Mouse (Mus musculus) forebrain, embryonic 16.5 days (tissue): ENCODE results near the gene Tesc. TPM values are rescaled to one million over a fixed set of nuclear protein-coding genes. Genes with fewer than 3 reads are reported as not detected.

Experiments
- ATAC-seq: fragments of 200-750 bp; cut with Nextera tagmentation; 2 replicates; pipeline ENCODE4 v1.8.0; 2017; ENCODE audit warnings: mild to moderate bottlenecking, moderate library complexity
- H3K27ac ChIP-seq: fragments of 300-500 bp; sonication (generic); 2 replicates; pipeline ENCODE4 v1.5.1; 2014; ENCODE audit warnings: low read length, control low read depth
- H3K27me3 ChIP-seq: fragments of 300-500 bp; sonication (generic); replicated peaks from 2 replicates; pipeline ENCODE4 v1.6.1; 2014; ENCODE audit warnings: low read length; ENCODE audit not compliant: control insufficient read depth, insufficient read depth
- H3K36me3 ChIP-seq: fragments of 300-500 bp; sonication (generic); 2 replicates; pipeline ENCODE4 v1.6.1; 2014; ENCODE audit not compliant: control insufficient read depth, insufficient read depth
- H3K4me1 ChIP-seq: fragments of 300-500 bp; sonication (generic); replicated peaks from 2 replicates; pipeline ENCODE4 v1.6.1; 2014; ENCODE audit warnings: low read length; ENCODE audit not compliant: control insufficient read depth, insufficient read depth
- H3K4me2 ChIP-seq: fragments of 300-500 bp; sonication (generic); 2 replicates; pipeline ENCODE4 v1.6.1; 2014; ENCODE audit warnings: mild to moderate bottlenecking, low read length, control low read depth
- H3K4me3 ChIP-seq: fragments of 300-500 bp; sonication (generic); replicated peaks from 2 replicates; pipeline ENCODE4 v1.5.1; 2014; ENCODE audit warnings: mild to moderate bottlenecking, low read length, control low read depth
- H3K9ac ChIP-seq: fragments of 300-500 bp; sonication (generic); replicated peaks from 2 replicates; pipeline ENCODE4 v1.6.1; 2014; ENCODE audit warnings: low read depth, low read length, control low read depth
- H3K9me3 ChIP-seq: fragments of 300-500 bp; sonication (generic); 2 replicates; pipeline ENCODE4 v1.6.1; 2016; ENCODE audit warnings: low read length; ENCODE audit not compliant: control insufficient read depth
- WGBS: fragments of 180-500 bp; shearing (Covaris S2); extraction: QIAGEN DNeasy Blood & Tissue Kit; methylation state at CpG from one replicate; pipeline ENCODE4 v1.1.7; 2014; 5-methylcytosine and 5-hydroxymethylcytosine counted together
- polyA plus RNA-seq: library from polyadenylated mRNA; unstranded; fragments of >200 nt; fragmentation: Nextera tagmentation; extraction: Ambion mirVana; gene quantifications from 2 replicates; pipeline ENCODE4 v1.2.1, GENCODE M21; 2015

Tesc gene
- polyA plus RNA-seq, 1 experiment from 2014 or later: 10.3 TPM

DNA sequence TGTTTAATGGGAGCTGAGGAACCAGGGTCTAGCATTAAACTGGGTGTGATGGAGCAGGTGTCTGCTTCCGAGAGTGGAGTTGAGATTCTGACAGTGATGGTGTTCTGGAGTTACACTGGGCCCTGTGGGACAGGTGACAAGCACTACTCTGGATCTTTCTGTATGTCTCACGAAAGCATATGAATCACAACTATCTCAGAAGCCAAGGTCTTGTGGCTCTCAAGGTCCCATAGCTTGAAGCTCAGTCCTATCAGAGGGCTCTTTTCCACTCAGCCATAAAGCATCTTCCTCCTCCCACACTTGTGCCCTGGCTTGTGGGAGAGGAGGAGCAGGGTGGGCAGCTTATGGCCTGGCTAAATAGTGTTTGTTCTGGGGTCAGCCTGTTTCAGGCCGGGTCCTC, 36.6 kb upstream of the Tesc start:
- ATAC-seq: no peak
- Histone ChIP-seq H3K4me3 (no peak overlapping the region), H3K36me3 (peaks cover 64% of the 10 kb centered on the region), H3K9me3 (no peaks in the 10 kb centered on the region), H3K27me3 (no peaks in the 10 kb centered on the region), H3K4me1 (no peaks in the 10 kb centered on the region), H3K4me2 (no peak overlapping the region), H3K27ac (no peak overlapping the region), H3K9ac (no peak overlapping the region)
- WGBS: 94% methylated on average over 3 of the region's 3 CpGs

DNA sequence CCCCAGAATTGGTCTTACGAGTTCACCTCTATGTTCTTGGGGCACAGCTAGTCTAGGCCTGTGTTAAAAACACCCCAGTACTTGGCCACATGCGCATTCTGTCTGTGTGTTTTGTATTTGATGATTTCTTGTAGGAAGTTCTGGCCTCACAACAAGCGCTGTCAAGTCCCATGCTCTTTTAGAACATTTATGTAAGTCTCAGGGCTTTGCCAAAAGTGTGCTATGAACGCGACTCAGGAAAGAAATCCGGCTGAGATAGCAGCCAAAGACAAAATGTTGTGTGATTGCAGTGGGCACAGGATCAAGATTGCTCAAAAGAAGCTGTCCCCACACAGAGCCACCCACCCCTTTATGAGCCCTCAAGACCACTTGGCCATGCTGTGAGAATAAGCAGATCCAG, 34.0 kb upstream of the Tesc start:
- Histone ChIP-seq H3K9ac (no peak overlapping the region), H3K27me3 (no peaks in the 10 kb centered on the region)
- 82% methylated on average over 6 of the region's 6 CpGs for WGBS

DNA sequence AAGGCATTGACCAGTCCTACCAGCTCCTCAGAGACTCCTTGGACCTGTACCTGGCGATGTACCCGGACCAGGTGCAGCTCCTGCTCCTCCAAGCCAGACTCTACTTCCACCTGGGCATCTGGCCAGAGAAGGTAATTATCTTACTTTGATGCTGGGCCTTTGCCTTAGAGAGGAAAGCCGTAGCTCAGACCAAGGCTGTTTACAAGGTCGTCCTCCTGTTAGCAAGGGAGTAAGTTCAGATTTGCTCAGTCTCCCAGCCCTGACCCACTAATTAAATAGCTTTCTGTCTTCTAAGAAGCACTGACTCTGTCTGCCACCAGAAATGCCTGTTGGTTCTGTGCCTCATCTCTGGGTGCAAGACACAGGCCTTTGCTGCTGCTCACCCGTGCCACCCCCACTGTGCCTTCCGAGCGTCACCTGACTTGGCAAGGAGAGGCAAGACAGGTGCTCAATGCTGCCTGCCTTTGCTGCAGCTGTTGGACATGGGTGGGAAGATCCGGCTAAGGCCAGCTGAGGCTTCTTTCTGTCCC, 32.1 kb upstream of the Tesc start:
- Histone ChIP-seq H3K36me3 (peaks cover 49% of the 10 kb centered on the region), H3K4me3 (no peak overlapping the region), H3K9me3 (no peaks in the 10 kb centered on the region), H3K4me1 (no peaks in the 10 kb centered on the region), H3K27me3 (no peaks in the 10 kb centered on the region), H3K27ac (no peak overlapping the region), H3K9ac (no peak overlapping the region), H3K4me2 (no peak overlapping the region)
- no peak for ATAC-seq
- 80% methylated on average over 8 of the region's 8 CpGs for WGBS

More for the DNA sequence above, 34.0 kb upstream of the Tesc start:
- no peak for ATAC-seq
- no peaks in the 10 kb centered on the region for H3K4me1 ChIP-seq
- peaks cover 56% of the 10 kb centered on the region for H3K36me3 ChIP-seq
- H3K9me3 ChIP-seq: no peaks in the 10 kb centered on the region
- H3K4me3 ChIP-seq: no peak overlapping the region
- no peak overlapping the region for H3K27ac ChIP-seq
- H3K4me2 ChIP-seq: no peak overlapping the region

DNA sequence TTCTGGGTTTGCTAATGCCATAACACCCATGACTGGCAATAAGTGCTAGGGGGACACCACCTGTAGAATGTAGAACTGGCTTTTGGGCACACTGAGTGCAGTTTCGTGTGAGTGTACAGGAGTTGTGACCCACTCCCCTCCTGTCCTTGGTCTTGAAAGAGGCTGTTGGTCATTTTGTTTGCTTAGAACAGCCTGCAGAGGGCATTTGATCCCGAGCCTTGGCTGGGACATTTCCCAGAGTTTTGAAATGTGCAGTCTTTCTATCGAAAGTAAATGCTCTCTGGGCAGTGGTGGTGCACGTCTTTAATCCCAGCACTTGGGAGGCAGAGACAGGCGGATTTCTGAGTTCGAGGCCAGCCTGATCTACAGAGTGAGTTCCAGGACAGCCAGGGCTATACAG, 31.6 kb upstream of the Tesc start:
- Histone ChIP-seq H3K9me3 (no peaks in the 10 kb centered on the region), H3K27me3 (no peaks in the 10 kb centered on the region), H3K4me1 (no peaks in the 10 kb centered on the region), H3K36me3 (peaks cover 49% of the 10 kb centered on the region), H3K4me3 (no peak overlapping the region), H3K4me2 (no peak overlapping the region), H3K27ac (no peak overlapping the region), H3K9ac (no peak overlapping the region)
- ATAC-seq: no peak
- WGBS: 88% methylated on average over 6 of the region's 6 CpGs

DNA sequence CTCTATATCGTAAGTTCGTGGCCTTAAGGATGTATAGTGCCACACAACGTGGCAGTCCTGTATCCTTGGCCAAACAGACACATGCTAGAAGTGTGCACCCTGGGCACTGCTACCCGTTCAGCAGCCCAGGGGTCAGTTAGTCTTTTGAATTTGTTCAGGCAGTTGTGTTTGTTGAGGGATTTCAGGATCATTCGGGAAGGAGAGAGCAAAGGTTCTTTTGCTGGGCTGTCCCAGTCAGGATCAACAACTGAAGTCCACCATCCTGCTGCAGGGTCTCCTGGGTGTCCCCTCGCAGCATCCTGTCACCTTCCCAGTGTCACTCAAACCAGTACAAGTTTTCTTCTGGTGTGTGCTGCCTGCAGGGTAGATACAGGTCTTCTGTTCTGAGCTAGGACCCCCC, 31.0 kb upstream of the Tesc start:
- WGBS: 86% methylated on average over 6 of the region's 6 CpGs
- no peaks in the 10 kb centered on the region for H3K9me3 ChIP-seq
- ATAC-seq: no peak

GRCm38 (mm10) chr5:117997434-117997970, 30.0 kb upstream of the Tesc start:
- Histone ChIP-seq H3K9ac (no peak overlapping the region), H3K4me3 (no peak overlapping the region), H3K27me3 (no peaks in the 10 kb centered on the region), H3K27ac (no peak overlapping the region), H3K36me3 (peaks cover 42% of the 10 kb centered on the region), H3K9me3 (no peaks in the 10 kb centered on the region), H3K4me1 (no peaks in the 10 kb centered on the region), H3K4me2 (no peak overlapping the region)
- WGBS: 39% methylated on average over 10 of the region's 10 CpGs
- no peak for ATAC-seq

More for the DNA sequence above, 31.0 kb upstream of the Tesc start:
- H3K27ac ChIP-seq: no peak overlapping the region
- no peak overlapping the region for H3K4me2 ChIP-seq
- no peak overlapping the region for H3K9ac ChIP-seq
- H3K4me3 ChIP-seq: no peak overlapping the region
- H3K27me3 ChIP-seq: no peaks in the 10 kb centered on the region
- H3K36me3 ChIP-seq: peaks cover 44% of the 10 kb centered on the region
- H3K4me1 ChIP-seq: no peaks in the 10 kb centered on the region

DNA sequence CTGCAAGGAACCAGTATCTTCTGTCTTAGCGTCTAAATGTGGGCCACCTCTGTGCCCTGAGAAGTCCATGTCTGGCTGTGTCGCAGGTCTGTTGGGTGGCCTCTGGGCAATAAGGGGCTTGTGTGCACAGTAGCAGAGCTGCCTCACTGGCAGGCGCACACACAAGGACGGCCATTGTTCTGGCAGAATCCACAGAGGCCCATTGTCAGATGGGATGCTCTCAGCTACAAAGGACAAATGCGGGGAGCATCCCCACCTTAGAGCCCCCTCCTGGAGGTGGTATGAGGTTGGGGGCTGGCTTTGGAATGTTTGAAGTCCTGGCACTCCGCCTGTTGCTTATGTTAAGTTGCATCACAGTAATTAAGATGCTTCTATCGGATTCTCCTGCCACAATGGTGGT, 28.5 kb upstream of the Tesc start:
- Histone ChIP-seq H3K36me3 (peaks cover 47% of the 10 kb centered on the region), H3K9me3 (no peaks in the 10 kb centered on the region), H3K27ac (no peak overlapping the region), H3K4me2 (no peak overlapping the region), H3K9ac (no peak overlapping the region), H3K4me1 (no peaks in the 10 kb centered on the region), H3K4me3 (no peak overlapping the region), H3K27me3 (no peaks in the 10 kb centered on the region)
- WGBS: 68% methylated on average over 7 of the region's 7 CpGs
- ATAC-seq: no peak

- Histone ChIP-seq H3K4me3 (no peak overlapping the region), H3K4me1 (no peaks in the 10 kb centered on the region), H3K27ac (no peak overlapping the region), H3K4me2 (no peak overlapping the region), H3K27me3 (no peaks in the 10 kb centered on the region), H3K9ac (no peak overlapping the region), H3K36me3 (peaks cover 43% of the 10 kb centered on the region), H3K9me3 (no peaks in the 10 kb centered on the region)
- 75% methylated on average over 11 of the region's 11 CpGs for WGBS
- ATAC-seq: no peak
Measured at GRCm38 (mm10) chr5:117999584-117999983, 28.0 kb upstream of the Tesc start.

GRCm38 (mm10) chr5:118002059-118002458, 25.5 kb upstream of the Tesc start:
- peak; percentile 36; the same call in 1 of the 2 replicates for ATAC-seq
- Histone ChIP-seq H3K36me3 (peaks cover 32% of the 10 kb centered on the region), H3K9ac (no peak overlapping the region), H3K9me3 (no peaks in the 10 kb centered on the region), H3K27ac (no peak overlapping the region), H3K4me1 (no peaks in the 10 kb centered on the region), H3K4me3 (no peak overlapping the region), H3K4me2 (no peak overlapping the region), H3K27me3 (no peaks in the 10 kb centered on the region)
- WGBS: 31% methylated on average over 9 of the region's 9 CpGs

- Histone ChIP-seq H3K9me3 (no peaks in the 10 kb centered on the region), H3K4me3 (no peak overlapping the region), H3K27ac (no peak overlapping the region), H3K9ac (no peak overlapping the region), H3K27me3 (no peaks in the 10 kb centered on the region), H3K4me1 (no peaks in the 10 kb centered on the region), H3K36me3 (peaks cover 37% of the 10 kb centered on the region), H3K4me2 (no peak overlapping the region)
- no peak for ATAC-seq
- WGBS: 71% methylated on average over 8 of the region's 8 CpGs
Measured at GRCm38 (mm10) chr5:118004619-118005018, 22.9 kb upstream of the Tesc start.
